Mouse (Mus musculus) kidney, postnatal 0 days (tissue): ENCODE measurements at regions not wholly inside any gene's neighbourhood (a gene's known extent, or its start where the extent isn't known, plus 50 kb on each side); places are given as distances from the start of the nearest gene placed in this dataset.
"Not testable (repeated sequence)": the region's sequence is repeated elsewhere in the genome, so short reads cannot be mapped to it uniquely, and the experiment has no call there.

Source experiments
- ATAC-seq: fragments of 200-750 bp; cut with Nextera tagmentation; replicated peaks from 2 replicates; pipeline ENCODE4 v1.8.0; 2017; ENCODE audit warnings: low read depth, moderate number of reproducible peaks, moderate TSS enrichment, moderate library complexity; ENCODE audit not compliant: low FRiP score
- DNase-seq: peaks from one replicate; pipeline ENCODE4 v3.0.0-alpha.2; 2016; ENCODE audit warnings: low spot score
- H3K27ac ChIP-seq: fragments of 300-500 bp; sonication (generic); 2 replicates; pipeline ENCODE4 v1.5.1; 2014; ENCODE audit warnings: mild to moderate bottlenecking
- H3K27me3 ChIP-seq: fragments of 300-500 bp; sonication (generic); 2 replicates; pipeline ENCODE4 v1.6.1; 2014; ENCODE audit warnings: low read length, mixed read lengths; ENCODE audit not compliant: insufficient read depth
- H3K36me3 ChIP-seq: fragments of 300-500 bp; sonication (generic); 2 replicates; pipeline ENCODE4 v1.6.1; 2014; ENCODE audit warnings: low read length, mixed read lengths; ENCODE audit not compliant: insufficient read depth
- H3K4me1 ChIP-seq: fragments of 300-500 bp; sonication (generic); replicated peaks from 2 replicates; pipeline ENCODE4 v1.6.1; 2014; ENCODE audit warnings: antibody characterized with exemption, low read length, mixed read lengths; ENCODE audit not compliant: insufficient read depth
- H3K4me2 ChIP-seq: fragments of 300-500 bp; sonication (generic); 2 replicates; pipeline ENCODE4 v1.6.1; 2014; ENCODE audit warnings: mild to moderate bottlenecking, low read length, moderate library complexity, mixed read lengths
- H3K4me3 ChIP-seq: fragments of 300-500 bp; sonication (generic); replicated peaks from 2 replicates; pipeline ENCODE4 v1.5.1; 2014; ENCODE audit warnings: low read depth, low read length
- H3K9ac ChIP-seq: fragments of 300-500 bp; sonication (generic); 2 replicates; pipeline ENCODE4 v1.6.1; 2014; ENCODE audit warnings: low read depth, low read length
- H3K9me3 ChIP-seq: fragments of 300-500 bp; sonication (generic); replicated peaks from 2 replicates; pipeline ENCODE4 v1.6.1; 2016; ENCODE audit warnings: low read length, inconsistent platforms, mixed read lengths
- CTCF ChIP-seq: IDR thresholded peaks from 2 replicates; pipeline ENCODE4 v1.5.1; 2016; ENCODE audit warnings: antibody characterized with exemption, low read depth, mild to moderate bottlenecking, moderate library complexity
- WGBS: fragments of 180-500 bp; shearing (Covaris S2); extraction: QIAGEN DNeasy Blood & Tissue Kit; methylation state at CpG from one replicate; pipeline ENCODE4 v1.1.7; 2014; 5-methylcytosine and 5-hydroxymethylcytosine counted together

DNA sequence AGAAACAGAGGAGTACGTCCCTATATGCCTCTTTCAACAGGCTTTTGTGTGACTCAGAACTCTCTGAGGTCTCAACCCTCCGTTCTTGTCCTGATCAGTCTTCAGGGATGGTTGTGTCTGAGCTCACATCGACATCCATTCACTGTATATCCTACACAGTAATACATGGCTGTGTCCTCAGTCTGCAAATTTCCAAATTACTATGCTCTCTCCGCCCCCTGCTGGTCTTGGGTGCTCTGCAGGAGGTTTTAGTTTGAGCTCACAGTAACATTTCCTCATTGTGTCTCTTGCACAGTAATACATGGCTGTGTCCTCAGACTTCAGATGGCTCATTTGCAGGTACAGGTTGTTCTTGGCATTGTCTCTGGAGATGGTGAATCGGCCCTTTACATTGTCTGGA lies 53.5 kb downstream of the Adam6a start:
- H3K4me2 ChIP-seq, H3K4me3 ChIP-seq, H3K27me3 ChIP-seq, ATAC-seq, H3K36me3 ChIP-seq, H3K9me3 ChIP-seq, DNase-seq, H3K27ac ChIP-seq, H3K4me1 ChIP-seq, H3K9ac ChIP-seq: not testable (repeated sequence)
- 86% methylated on average over 5 of the region's 5 CpGs for WGBS

DNA sequence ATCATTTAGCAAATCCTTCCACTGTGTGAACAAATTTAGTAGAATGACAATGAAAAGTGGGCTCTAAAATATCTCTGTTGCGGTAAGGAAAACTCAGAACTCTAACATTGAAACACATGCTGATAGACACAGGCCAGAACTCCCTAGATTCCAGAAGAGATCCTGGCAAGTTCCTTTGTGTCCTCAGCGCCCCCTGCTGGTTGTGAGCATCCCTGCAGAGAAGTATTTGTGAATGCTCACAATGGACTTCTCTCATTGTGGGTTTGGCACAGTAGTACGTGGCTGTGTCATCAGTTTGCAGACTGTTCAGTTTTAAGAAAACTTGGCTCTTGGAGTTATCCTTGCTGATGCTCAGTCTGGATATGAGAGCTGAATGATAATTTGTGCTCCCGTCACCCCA lies 67.2 kb downstream of the Adam6a start:
- Histone ChIP-seq H3K9ac (no peak overlapping the region), H3K4me1 (no peaks in the 10 kb centered on the region)
- ATAC-seq = no peak

DNA sequence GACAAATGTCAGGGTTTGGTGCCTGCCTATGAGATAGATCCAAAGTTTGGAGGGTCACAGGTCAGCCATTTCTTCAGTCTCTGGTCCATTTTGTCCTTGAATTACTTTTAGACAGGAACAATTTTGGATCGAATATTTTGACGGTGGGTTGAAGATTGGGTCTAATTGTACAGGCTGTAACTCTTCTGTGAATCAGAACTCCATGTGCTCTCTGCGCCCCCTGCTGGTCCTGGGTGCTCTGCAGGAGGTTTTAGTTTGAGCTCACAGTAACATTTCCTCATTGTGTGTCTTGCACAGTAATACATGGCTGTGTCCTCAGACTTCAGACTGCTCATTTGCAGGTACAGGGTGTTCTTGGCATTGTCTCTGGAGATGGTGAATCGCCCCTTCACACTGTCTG lies 81.5 kb downstream of the Adam6a start:
- not testable (repeated sequence) for H3K9me3 ChIP-seq, DNase-seq, H3K4me2 ChIP-seq, H3K9ac ChIP-seq, H3K36me3 ChIP-seq, H3K27ac ChIP-seq, ATAC-seq, H3K4me3 ChIP-seq, H3K27me3 ChIP-seq, H3K4me1 ChIP-seq
- WGBS = 50% methylated on average over 4 of the region's 4 CpGs
- peak; percentile 19; the same call in 1 of the 2 replicates for TF ChIP-seq CTCF

More for the DNA sequence above, 67.2 kb downstream of the Adam6a start:
- Histone ChIP-seq H3K4me3 (no peak overlapping the region), H3K4me2 (no peak overlapping the region), H3K27me3 (no peaks in the 10 kb centered on the region), H3K36me3 (no peaks in the 10 kb centered on the region), H3K27ac (no peak overlapping the region), H3K9me3 (no peaks in the 10 kb centered on the region)
- 53% methylated on average over 4 of the region's 4 CpGs for WGBS
- DNase-seq = peak; percentile 12
- TF ChIP-seq CTCF = peak; percentile 69

DNA sequence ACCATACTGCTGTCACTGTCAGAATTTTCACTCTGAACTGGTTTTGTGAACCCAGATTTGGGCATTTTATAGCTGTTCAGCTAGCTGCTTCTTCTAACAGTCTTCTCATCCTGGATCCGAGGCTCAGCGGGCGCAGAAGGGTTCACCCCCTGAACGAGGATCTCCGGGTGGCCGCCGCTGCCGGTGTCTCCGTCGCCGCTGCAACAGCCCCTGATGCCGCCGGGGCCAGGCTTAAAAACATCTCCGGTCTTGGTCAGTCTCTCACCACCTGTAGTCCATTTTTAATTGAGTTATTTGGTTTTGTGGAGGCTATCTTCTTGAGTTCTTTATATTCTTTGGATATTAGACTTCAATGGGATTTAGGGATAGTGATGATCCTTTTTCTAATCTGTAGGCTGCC lies 87.1 kb downstream of the Adam6a start:
- H3K9me3 ChIP-seq, H3K36me3 ChIP-seq, H3K4me2 ChIP-seq, H3K4me1 ChIP-seq, H3K27me3 ChIP-seq, DNase-seq, H3K27ac ChIP-seq, ATAC-seq, H3K9ac ChIP-seq, H3K4me3 ChIP-seq: not testable (repeated sequence)
- WGBS = 95% methylated on average over 14 of the region's 14 CpGs
